Mouse (Mus musculus): ENCODE measurements around the gene Gng10. TPM values are rescaled to one million over a fixed set of nuclear protein-coding genes. Genes with fewer than 3 reads are reported as not detected.
A peak's percentile ranks its signal among the peaks of the same experiment; 100 is the strongest.

Gene Gng10
- polyA plus RNA-seq, 1 experiment from 2014 or later = 198 TPM

DNA sequence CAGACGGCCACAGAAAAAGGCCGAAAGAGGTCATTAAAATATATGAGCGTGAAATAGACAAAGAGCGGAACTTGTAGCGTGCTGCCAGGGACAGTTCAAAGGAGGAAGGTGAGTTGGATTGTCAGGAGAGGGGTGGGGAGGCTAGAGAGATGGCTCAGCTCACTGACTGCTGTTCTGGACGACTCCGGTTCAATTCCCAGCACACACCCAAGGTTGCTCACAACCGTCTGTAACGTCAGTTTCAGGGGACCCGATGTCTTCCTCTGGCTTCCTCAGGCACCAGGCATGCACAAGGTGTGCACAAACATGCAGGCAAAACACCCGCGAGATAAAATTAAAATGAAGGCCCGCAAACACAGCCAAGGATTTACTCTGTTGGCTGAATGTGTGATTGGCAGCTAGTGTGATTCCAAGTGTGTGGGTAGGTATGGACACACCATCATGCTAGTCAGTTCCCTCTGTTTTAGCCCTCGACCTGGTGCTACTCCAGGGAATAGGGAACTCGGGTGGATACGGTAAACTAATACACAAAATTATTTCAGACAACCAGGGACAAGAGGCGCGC is 980 bp downstream of the Gng10 start:
- WGBS = 56% methylated on average over 18 of the region's 18 CpGs

GRCm38 (mm10) chr4:59036490-59037127 is 1.7 kb downstream of the Gng10 start:
- ATAC-seq (ENCODE audit: low FRiP score) = no peak
- no peaks in the 10 kb centered on the region for H3K9me3 ChIP-seq (replicated peaks)
- 55% methylated on average over 13 of the region's 13 CpGs for WGBS
- H3K36me3 ChIP-seq = peaks cover 20% of the 10 kb centered on the region
- no peak overlapping the region for H3K9ac ChIP-seq (replicated peaks)
- 0 out of 2 replicates have a peak overlapping the region, but pooled peaks have one; percentile 66 for H3K4me3 ChIP-seq (replicated peaks)
- peak overlapping the region; percentile 66 for H3K4me2 ChIP-seq
- no peaks in the 10 kb centered on the region for H3K27me3 ChIP-seq (replicated peaks)
- no peak overlapping the region for H3K27ac ChIP-seq (replicated peaks)
- H3K4me1 ChIP-seq = peaks cover 17% of the 10 kb centered on the region

More for the DNA sequence above, 980 bp downstream of the Gng10 start:
- Histone ChIP-seq H3K27ac (replicated peaks) (peak overlapping the region; percentile 93), H3K4me1 (peaks cover 17% of the 10 kb centered on the region), H3K4me2 (peak overlapping the region; percentile 66), H3K27me3 (replicated peaks) (no peaks in the 10 kb centered on the region), H3K36me3 (peaks cover 18% of the 10 kb centered on the region), H3K9ac (replicated peaks) (peak overlapping the region; percentile 83), H3K4me3 (replicated peaks) (peak overlapping the region; percentile 66), H3K9me3 (replicated peaks) (no peaks in the 10 kb centered on the region)
- ATAC-seq (ENCODE audit: low FRiP score) = peak; percentile 49

- Histone ChIP-seq H3K4me2 (no peak overlapping the region), H3K27ac (replicated peaks) (no peak overlapping the region), H3K4me3 (replicated peaks) (no peak overlapping the region), H3K4me1 (peaks cover 17% of the 10 kb centered on the region), H3K27me3 (replicated peaks) (no peaks in the 10 kb centered on the region), H3K9me3 (replicated peaks) (no peaks in the 10 kb centered on the region), H3K36me3 (peaks cover 26% of the 10 kb centered on the region), H3K9ac (replicated peaks) (no peak overlapping the region)
- 95% methylated on average over 3 of the region's 3 CpGs for WGBS
- no peak for ATAC-seq (ENCODE audit: low FRiP score)
Measured at GRCm38 (mm10) chr4:59037525-59037924, 2.6 kb downstream of the Gng10 start.

DNA sequence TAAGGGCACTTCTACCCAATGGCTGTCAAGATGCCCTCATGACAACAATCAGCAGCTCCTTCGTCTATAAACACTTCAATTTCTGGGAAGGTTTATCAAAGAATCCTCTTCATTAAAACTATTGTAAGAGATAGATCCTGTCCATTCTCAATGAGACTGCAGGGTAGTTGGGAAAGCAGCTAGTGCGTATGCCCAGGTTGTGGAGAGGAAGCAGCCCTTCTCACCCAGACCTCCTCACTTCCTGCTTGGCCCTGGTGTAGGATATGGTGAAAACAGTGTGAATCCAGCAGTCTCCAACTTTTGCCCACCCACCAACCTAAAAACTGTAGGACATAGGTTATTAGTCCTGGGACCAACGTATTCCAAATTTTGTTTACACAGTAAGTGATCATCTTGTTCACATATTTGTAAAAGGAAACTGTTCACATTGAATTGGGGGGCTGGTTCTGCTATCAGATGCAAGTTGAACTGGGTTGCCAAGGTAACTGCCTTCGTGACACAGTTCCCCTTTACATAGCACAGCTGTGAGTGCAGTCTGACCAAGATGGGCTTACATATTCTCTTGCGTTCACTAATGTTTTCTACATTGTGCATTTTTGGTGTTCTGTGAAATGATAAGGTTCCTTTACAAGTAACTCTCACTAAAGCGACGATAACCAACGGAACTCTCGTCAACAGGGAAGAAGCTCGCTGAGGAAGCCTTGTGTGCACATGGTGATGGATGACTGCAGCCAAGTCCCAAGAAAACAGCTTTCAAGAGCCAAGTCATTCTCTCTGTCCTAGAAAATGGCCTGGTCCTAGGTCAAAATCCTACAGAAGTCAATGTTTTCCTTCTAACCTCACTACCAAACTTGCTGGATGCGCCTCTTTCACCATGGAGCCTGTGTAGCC is 5.8 kb downstream of the Gng10 start:
- H3K27me3 ChIP-seq (replicated peaks) = no peaks in the 10 kb centered on the region
- H3K4me3 ChIP-seq (replicated peaks) = no peak overlapping the region
- H3K4me1 ChIP-seq = peaks cover 12% of the 10 kb centered on the region
- H3K36me3 ChIP-seq = peaks cover 31% of the 10 kb centered on the region
- H3K9ac ChIP-seq (replicated peaks) = no peak overlapping the region
- no peak for ATAC-seq (ENCODE audit: low FRiP score)
- H3K27ac ChIP-seq (replicated peaks) = no peak overlapping the region
- no peaks in the 10 kb centered on the region for H3K9me3 ChIP-seq (replicated peaks)
- H3K4me2 ChIP-seq = no peak overlapping the region
- WGBS = 91% methylated on average over 11 of the region's 11 CpGs

GRCm38 (mm10) chr4:59043074-59043473 is 8.2 kb downstream of the Gng10 start:
- Histone ChIP-seq H3K4me3 (replicated peaks) (no peak overlapping the region), H3K9me3 (replicated peaks) (no peaks in the 10 kb centered on the region), H3K36me3 (peaks cover 31% of the 10 kb centered on the region), H3K4me1 (no peaks in the 10 kb centered on the region), H3K27me3 (replicated peaks) (no peaks in the 10 kb centered on the region), H3K27ac (replicated peaks) (no peak overlapping the region), H3K4me2 (no peak overlapping the region), H3K9ac (replicated peaks) (no peak overlapping the region)
- no peak for ATAC-seq (ENCODE audit: low FRiP score)
- WGBS = 95% methylated on average over 5 of the region's 5 CpGs

DNA sequence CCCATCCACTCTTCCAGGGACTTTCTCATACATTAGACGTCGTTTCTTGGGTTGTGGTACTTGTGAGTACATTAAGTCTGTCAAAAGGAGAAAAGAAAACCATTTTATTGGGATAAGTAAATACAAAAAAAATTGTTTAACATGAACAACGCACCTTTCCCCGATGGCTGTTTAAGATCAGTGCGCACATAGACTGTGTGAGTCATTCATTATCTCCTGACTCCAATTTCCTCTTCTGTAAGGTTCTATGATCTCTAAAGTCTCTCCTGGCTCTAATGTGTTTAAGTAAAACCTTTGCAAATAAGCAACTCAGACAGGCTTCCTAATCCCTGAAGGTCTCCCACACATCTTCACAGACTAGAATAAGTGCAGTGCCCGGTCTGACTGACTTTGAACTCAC is 9.0 kb downstream of the Gng10 start:
- Histone ChIP-seq H3K9ac (replicated peaks) (no peak overlapping the region), H3K27me3 (replicated peaks) (no peaks in the 10 kb centered on the region), H3K4me3 (replicated peaks) (no peak overlapping the region), H3K27ac (replicated peaks) (no peak overlapping the region), H3K36me3 (peaks cover 26% of the 10 kb centered on the region), H3K9me3 (replicated peaks) (no peaks in the 10 kb centered on the region), H3K4me1 (no peaks in the 10 kb centered on the region), H3K4me2 (no peak overlapping the region)
- WGBS = 89% methylated on average over 6 of the region's 6 CpGs
- no peak for ATAC-seq (ENCODE audit: low FRiP score)

- Histone ChIP-seq H3K4me1 (no peaks in the 10 kb centered on the region), H3K9me3 (replicated peaks) (no peaks in the 10 kb centered on the region), H3K36me3 (peaks cover 5% of the 10 kb centered on the region), H3K27ac (replicated peaks) (no peak overlapping the region), H3K9ac (replicated peaks) (no peak overlapping the region), H3K4me2 (no peak overlapping the region), H3K4me3 (replicated peaks) (no peak overlapping the region), H3K27me3 (replicated peaks) (no peaks in the 10 kb centered on the region)
- ATAC-seq (ENCODE audit: low FRiP score) = no peak
- 27% methylated on average over 3 of the region's 3 CpGs for WGBS
Measured at GRCm38 (mm10) chr4:59047222-59047621, 12.3 kb downstream of the Gng10 start.

GRCm38 (mm10) chr4:59051081-59051480 is 16.2 kb downstream of the Gng10 start:
- 100% methylated on average over 1 of the region's 1 CpGs for WGBS
- no peak for ATAC-seq (ENCODE audit: low FRiP score)
- H3K4me2 ChIP-seq = no peak overlapping the region
- H3K4me1 ChIP-seq = no peaks in the 10 kb centered on the region
- no peak overlapping the region for H3K9ac ChIP-seq (replicated peaks)
- no peak overlapping the region for H3K27ac ChIP-seq (replicated peaks)
- no peaks in the 10 kb centered on the region for H3K9me3 ChIP-seq (replicated peaks)
- no peaks in the 10 kb centered on the region for H3K36me3 ChIP-seq
- no peaks in the 10 kb centered on the region for H3K27me3 ChIP-seq (replicated peaks)
- H3K4me3 ChIP-seq (replicated peaks) = no peak overlapping the region

DNA sequence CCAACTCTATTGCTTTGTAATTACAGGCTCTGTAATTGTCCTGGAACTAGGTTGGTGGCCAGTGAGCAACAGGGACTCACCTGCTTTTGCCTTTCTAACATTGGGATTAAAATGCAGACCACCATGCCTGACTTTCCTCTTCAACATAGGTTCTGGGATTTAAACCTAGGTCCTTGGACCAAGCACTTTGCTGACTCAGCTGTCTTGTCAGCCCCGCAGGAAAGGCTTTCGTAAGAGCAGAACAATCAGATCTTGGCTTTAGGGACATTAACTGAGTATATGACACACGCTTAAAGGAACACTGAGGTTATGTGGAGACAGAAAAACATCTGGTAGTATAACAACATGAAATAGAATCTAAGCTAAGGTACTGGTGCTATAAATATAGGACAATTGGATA is 23.0 kb downstream of the Gng10 start:
- Histone ChIP-seq H3K4me3 (replicated peaks) (no peak overlapping the region), H3K4me2 (no peak overlapping the region), H3K4me1 (no peaks in the 10 kb centered on the region), H3K9me3 (replicated peaks) (no peaks in the 10 kb centered on the region), H3K27ac (replicated peaks) (no peak overlapping the region), H3K27me3 (replicated peaks) (no peaks in the 10 kb centered on the region), H3K9ac (replicated peaks) (no peak overlapping the region), H3K36me3 (no peaks in the 10 kb centered on the region)
- ATAC-seq (ENCODE audit: low FRiP score) = no peak
- WGBS = 90% methylated on average over 3 of the region's 3 CpGs

- Histone ChIP-seq H3K27ac (replicated peaks) (no peak overlapping the region), H3K36me3 (no peaks in the 10 kb centered on the region), H3K9me3 (replicated peaks) (no peaks in the 10 kb centered on the region), H3K4me3 (replicated peaks) (no peak overlapping the region), H3K9ac (replicated peaks) (no peak overlapping the region), H3K4me1 (no peaks in the 10 kb centered on the region), H3K4me2 (no peak overlapping the region), H3K27me3 (replicated peaks) (no peaks in the 10 kb centered on the region)
- WGBS = 87% methylated on average over 12 of the region's 12 CpGs
- ATAC-seq (ENCODE audit: low FRiP score) = no peak
Measured at GRCm38 (mm10) chr4:59062526-59062925, 27.6 kb downstream of the Gng10 start.

GRCm38 (mm10) chr4:59069276-59069675 is 34.4 kb downstream of the Gng10 start:
- Histone ChIP-seq H3K36me3 (no peaks in the 10 kb centered on the region), H3K4me1 (no peaks in the 10 kb centered on the region), H3K27me3 (replicated peaks) (no peaks in the 10 kb centered on the region), H3K4me2 (no peak overlapping the region), H3K9ac (replicated peaks) (no peak overlapping the region), H3K27ac (replicated peaks) (no peak overlapping the region), H3K4me3 (replicated peaks) (no peak overlapping the region), H3K9me3 (replicated peaks) (no peaks in the 10 kb centered on the region)
- 67% methylated on average over 3 of the region's 3 CpGs for WGBS
- no peak for ATAC-seq (ENCODE audit: low FRiP score)

GRCm38 (mm10) chr4:59083430-59083829 is 48.5 kb downstream of the Gng10 start:
- WGBS = 87% methylated on average over 2 of the region's 2 CpGs
- Histone ChIP-seq H3K4me3 (replicated peaks) (no peak overlapping the region), H3K4me1 (no peaks in the 10 kb centered on the region), H3K27me3 (replicated peaks) (no peaks in the 10 kb centered on the region), H3K36me3 (no peaks in the 10 kb centered on the region), H3K9me3 (replicated peaks) (no peaks in the 10 kb centered on the region), H3K27ac (replicated peaks) (no peak overlapping the region), H3K9ac (replicated peaks) (no peak overlapping the region), H3K4me2 (no peak overlapping the region)
- no peak for ATAC-seq (ENCODE audit: low FRiP score)

Measured in neural tube, embryonic 15.5 days (tissue).